Mouse (Mus musculus) forebrain, embryonic 13.5 days (tissue): ENCODE measurements at regions not wholly inside any gene's neighbourhood (a gene's known extent, or its start where the extent isn't known, plus 50 kb on each side); places are given as distances from the start of the nearest gene placed in this dataset.

ENCODE experiments used
- ATAC-seq: fragments of 200-750 bp; cut with Nextera tagmentation; 2 replicates; pipeline ENCODE4 v1.8.0; 2017
- H3K27ac ChIP-seq: fragments of 300-500 bp; sonication (generic); 2 replicates; pipeline ENCODE4 v1.5.1; 2015; ENCODE audit warnings: inconsistent platforms, mild to moderate bottlenecking, moderate library complexity
- H3K27me3 ChIP-seq: fragments of 300-500 bp; sonication (generic); 2 replicates; pipeline ENCODE4 v1.6.1; 2015; ENCODE audit warnings: mild to moderate bottlenecking, inconsistent platforms
- H3K36me3 ChIP-seq: fragments of 300-500 bp; sonication (generic); 2 replicates; pipeline ENCODE4 v1.6.1; 2015; ENCODE audit warnings: mild to moderate bottlenecking, inconsistent platforms; ENCODE audit not compliant: poor library complexity, severe bottlenecking
- H3K4me1 ChIP-seq: fragments of 300-500 bp; sonication (generic); 2 replicates; pipeline ENCODE4 v1.6.1; 2015; ENCODE audit warnings: inconsistent platforms
- H3K4me2 ChIP-seq: fragments of 300-500 bp; sonication (generic); 2 replicates; pipeline ENCODE4 v1.6.1; 2015; ENCODE audit warnings: inconsistent platforms, mild to moderate bottlenecking, moderate library complexity
- H3K4me3 ChIP-seq: fragments of 300-500 bp; sonication (generic); 2 replicates; pipeline ENCODE4 v1.5.1; 2015; ENCODE audit warnings: mild to moderate bottlenecking, inconsistent platforms
- H3K9ac ChIP-seq: fragments of 300-500 bp; sonication (generic); 2 replicates; pipeline ENCODE4 v1.6.1; 2015; ENCODE audit warnings: mild to moderate bottlenecking, inconsistent platforms
- H3K9me3 ChIP-seq: fragments of 300-500 bp; sonication (generic); replicated peaks from 2 replicates; pipeline ENCODE4 v1.6.1; 2016; ENCODE audit warnings: inconsistent platforms
- WGBS: fragments of 180-500 bp; shearing (Covaris S2); methylation state at CpG from one replicate; pipeline ENCODE4 v1.1.7; 2015; 5-methylcytosine and 5-hydroxymethylcytosine counted together

GRCm38 (mm10) chr12:62768930-62769329, 1246.0 kb downstream of the Lrfn5 start:
- Histone ChIP-seq H3K9ac (no peak overlapping the region), H3K36me3 (no peaks in the 10 kb centered on the region), H3K9me3 (no peaks in the 10 kb centered on the region), H3K4me2 (no peak overlapping the region), H3K4me3 (no peak overlapping the region), H3K27me3 (no peaks in the 10 kb centered on the region), H3K27ac (no peak overlapping the region), H3K4me1 (no peaks in the 10 kb centered on the region)
- peak; percentile 68; the same call in 1 of the 2 replicates for ATAC-seq
- 70% methylated on average over 2 of the region's 2 CpGs for WGBS

GRCm38 (mm10) chr12:62769895-62770294, 1246.9 kb downstream of the Lrfn5 start:
- H3K4me3 ChIP-seq: no peak overlapping the region
- no peak overlapping the region for H3K27ac ChIP-seq
- no peak for ATAC-seq
- no peaks in the 10 kb centered on the region for H3K9me3 ChIP-seq
- no peak overlapping the region for H3K9ac ChIP-seq
- no peaks in the 10 kb centered on the region for H3K27me3 ChIP-seq
- H3K4me2 ChIP-seq: no peak overlapping the region
- H3K36me3 ChIP-seq: no peaks in the 10 kb centered on the region
- H3K4me1 ChIP-seq: no peaks in the 10 kb centered on the region
- 86% methylated on average over 3 of the region's 3 CpGs for WGBS

GRCm38 (mm10) chr12:62775974-62776373, 1253.0 kb downstream of the Lrfn5 start:
- Histone ChIP-seq H3K9me3 (no peaks in the 10 kb centered on the region), H3K4me1 (no peaks in the 10 kb centered on the region), H3K36me3 (no peaks in the 10 kb centered on the region), H3K4me2 (no peak overlapping the region), H3K9ac (no peak overlapping the region), H3K27ac (no peak overlapping the region), H3K4me3 (no peak overlapping the region), H3K27me3 (no peaks in the 10 kb centered on the region)
- no peak for ATAC-seq
- WGBS: 68% methylated on average over 1 of the region's 1 CpGs

- Histone ChIP-seq H3K27me3 (no peaks in the 10 kb centered on the region), H3K9ac (no peak overlapping the region), H3K27ac (no peak overlapping the region), H3K4me1 (no peaks in the 10 kb centered on the region), H3K4me2 (no peak overlapping the region), H3K36me3 (no peaks in the 10 kb centered on the region), H3K9me3 (no peaks in the 10 kb centered on the region), H3K4me3 (no peak overlapping the region)
- no peak for ATAC-seq
- 83% methylated on average over 1 of the region's 1 CpGs for WGBS
Measured at GRCm38 (mm10) chr12:62812781-62813180, 1289.8 kb downstream of the Lrfn5 start.
